In genomic region chr2:121188530-121188929, GRCm38 (mm10) we compare ENCODE assay signal across 17 mouse cellular contexts. TPM values are rescaled to one million over a fixed set of nuclear protein-coding genes. Genes with fewer than 3 reads are reported as not detected.
DNase-seq lines count a peak whose midpoint lies in the region; ATAC-seq and TF ChIP-seq lines count a peak whose summit lies in the region.
"Had no signal": no experiment of that assay in that cellular context is flagged by ENCODE, and none has a peak within 500 bp of the region (broad histone marks: within the 10 kb centered on the region; RNA-seq: fewer than 3 reads in every experiment).

No protein-coding gene starts in this region.

- no peak for ATAC-seq in CD4-positive, CD25-positive, alpha-beta regulatory T cell, adult 4 months
- no peak for ATAC-seq in intestine, postnatal 0 days
- no peak for ATAC-seq in intestine, embryonic 15.5 days
- no peak for ATAC-seq in midbrain, embryonic 14.5 days (ENCODE audit: low FRiP score, low TSS enrichment)
- ATAC-seq in midbrain, embryonic 11.5 days (ENCODE audit: low FRiP score) = no peak

- no peaks in the 10 kb centered on the region for H3K27me3 ChIP-seq in intestine, postnatal 0 days (replicated peaks; ENCODE audit: control insufficient read depth, insufficient read depth, low read length)
- no peaks in the 10 kb centered on the region for H3K27me3 ChIP-seq in intestine, embryonic 15.5 days (replicated peaks)
- H3K27me3 ChIP-seq in midbrain, embryonic 14.5 days (ENCODE audit: control insufficient read depth, insufficient read depth, low read length) = no peaks in the 10 kb centered on the region
- H3K27me3 ChIP-seq in midbrain, embryonic 11.5 days (ENCODE audit: control insufficient read depth, insufficient read depth, low read length) = no peaks in the 10 kb centered on the region
- H3K27me3 ChIP-seq in forebrain, embryonic 10.5 days (ENCODE audit: poor library complexity, severe bottlenecking) = no peaks in the 10 kb centered on the region
- H3K27me3 ChIP-seq: embryonic facial prominence, embryonic 12.5 days; heart, embryonic 15.5 days; limb, embryonic 15.5 days had no signal

- H3K4me3 ChIP-seq in intestine, postnatal 0 days (ENCODE audit: low read depth, low read length) = no peak overlapping the region
- no peak overlapping the region for H3K4me3 ChIP-seq in intestine, embryonic 15.5 days (replicated peaks)
- no peak overlapping the region for H3K4me3 ChIP-seq in midbrain, embryonic 14.5 days (replicated peaks; ENCODE audit: low read depth, low read length)
- H3K4me3 ChIP-seq in midbrain, embryonic 11.5 days (ENCODE audit: low read depth, low read length) = no peak overlapping the region
- H3K4me3 ChIP-seq in forebrain, embryonic 10.5 days = no peak overlapping the region
- H3K4me3 ChIP-seq: embryonic facial prominence, embryonic 12.5 days; heart, embryonic 15.5 days; limb, embryonic 15.5 days; myocyte had no signal

- H3K9ac ChIP-seq in intestine, postnatal 0 days (ENCODE audit: low read depth, low read length) = no peak overlapping the region
- H3K9ac ChIP-seq in intestine, embryonic 15.5 days = no peak overlapping the region
- no peak overlapping the region for H3K9ac ChIP-seq in midbrain, embryonic 14.5 days (replicated peaks; ENCODE audit: low read length)
- H3K9ac ChIP-seq in midbrain, embryonic 11.5 days (ENCODE audit: low read length) = no peak overlapping the region
- H3K9ac ChIP-seq: embryonic facial prominence, embryonic 12.5 days; heart, embryonic 15.5 days; hindbrain, embryonic 14.5 days; limb, embryonic 15.5 days had no signal

- H3K27ac ChIP-seq in intestine, postnatal 0 days (ENCODE audit: low read depth, low read length) = no peak overlapping the region
- no peak overlapping the region for H3K27ac ChIP-seq in intestine, embryonic 15.5 days
- no peak overlapping the region for H3K27ac ChIP-seq in midbrain, embryonic 14.5 days (replicated peaks; ENCODE audit: low read depth, low read length)
- H3K27ac ChIP-seq in midbrain, embryonic 11.5 days (ENCODE audit: low read depth, low read length) = no peak overlapping the region
- H3K27ac ChIP-seq in forebrain, embryonic 10.5 days = no peak overlapping the region
- H3K27ac ChIP-seq: embryonic facial prominence, embryonic 12.5 days; heart, embryonic 15.5 days; hindbrain, embryonic 14.5 days; limb, embryonic 15.5 days had no signal

- H3K9me3 ChIP-seq in intestine, postnatal 0 days (ENCODE audit: control insufficient read depth) = no peaks in the 10 kb centered on the region
- H3K9me3 ChIP-seq in intestine, embryonic 15.5 days = no peaks in the 10 kb centered on the region
- H3K9me3 ChIP-seq in midbrain, embryonic 14.5 days (ENCODE audit: control insufficient read depth, low read length) = no peaks in the 10 kb centered on the region
- H3K9me3 ChIP-seq in midbrain, embryonic 11.5 days (ENCODE audit: control insufficient read depth, low read length) = no peaks in the 10 kb centered on the region
- no peaks in the 10 kb centered on the region for H3K9me3 ChIP-seq in forebrain, embryonic 10.5 days
- H3K9me3 ChIP-seq: embryonic facial prominence, embryonic 12.5 days; heart, embryonic 15.5 days; limb, embryonic 15.5 days had no signal

- H3K36me3 ChIP-seq in intestine, postnatal 0 days (ENCODE audit: control insufficient read depth, insufficient read depth) = peaks cover 85% of the 10 kb centered on the region
- H3K36me3 ChIP-seq in intestine, embryonic 15.5 days = peaks cover 40% of the 10 kb centered on the region
- peaks cover 94% of the 10 kb centered on the region for H3K36me3 ChIP-seq in midbrain, embryonic 14.5 days (ENCODE audit: control insufficient read depth, insufficient read depth, low read length)
- H3K36me3 ChIP-seq in midbrain, embryonic 11.5 days (ENCODE audit: control insufficient read depth, insufficient read depth, low read length) = peaks cover 28% of the 10 kb centered on the region
- peaks cover 99% of the 10 kb centered on the region for H3K36me3 ChIP-seq in forebrain, embryonic 10.5 days (replicated peaks)

- H3K4me2 ChIP-seq in intestine, postnatal 0 days (replicated peaks; ENCODE audit: low read depth) = no peak overlapping the region
- no peak overlapping the region for H3K4me2 ChIP-seq in intestine, embryonic 15.5 days (replicated peaks)
- no peak overlapping the region for H3K4me2 ChIP-seq in midbrain, embryonic 14.5 days (ENCODE audit: low read length)
- H3K4me2 ChIP-seq in midbrain, embryonic 11.5 days = no peak overlapping the region
- H3K4me2 ChIP-seq: embryonic facial prominence, embryonic 12.5 days; heart, embryonic 15.5 days; hindbrain, embryonic 14.5 days; limb, embryonic 15.5 days had no signal

- peak; percentile 15 for DNase-seq in CD4-positive, CD25-positive, alpha-beta regulatory T cell, adult 2 months (ENCODE audit: low read depth, low spot score)
- peak; percentile 12 for DNase-seq in midbrain, embryonic 14.5 days
- DNase-seq in midbrain, embryonic 11.5 days (ENCODE audit: low spot score, missing footprints) = no peak
- peak; percentile 21 for DNase-seq in induced T-regulatory cell, adult 2 months (ENCODE audit: low read depth)
- DNase-seq in forebrain, embryonic 10.5 days (ENCODE audit: extremely low spot score, low spot score) = no peak
- DNase-seq: adrenal gland, postnatal 36 days; cerebellum, postnatal 25 days; lung, postnatal 14 days; right cerebral cortex, postnatal 14 days had no signal

- TF ChIP-seq CTCF in intestine, postnatal 0 days (IDR thresholded peaks at IDR 0.05; ENCODE audit: low read depth) = peak; percentile 57

- no peaks in the 10 kb centered on the region for H3K4me1 ChIP-seq in intestine, postnatal 0 days (replicated peaks; ENCODE audit: control insufficient read depth, insufficient read depth, low read length)
- H3K4me1 ChIP-seq in intestine, embryonic 15.5 days (replicated peaks) = no peaks in the 10 kb centered on the region
- H3K4me1 ChIP-seq in midbrain, embryonic 14.5 days (ENCODE audit: control insufficient read depth, insufficient read depth, low read length) = no peaks in the 10 kb centered on the region
- H3K4me1 ChIP-seq in midbrain, embryonic 11.5 days (ENCODE audit: control insufficient read depth, insufficient read depth, low read length) = no peaks in the 10 kb centered on the region
- H3K4me1 ChIP-seq in forebrain, embryonic 10.5 days = no peaks in the 10 kb centered on the region
- H3K4me1 ChIP-seq: embryonic facial prominence, embryonic 12.5 days; limb, embryonic 15.5 days had no signal

- 81% methylated on average over 1 of the region's 1 CpGs for WGBS in intestine, postnatal 0 days
- 80% methylated on average over 1 of the region's 1 CpGs for WGBS in intestine, embryonic 15.5 days
- 82% methylated on average over 1 of the region's 1 CpGs for WGBS in midbrain, embryonic 14.5 days
- 71% methylated on average over 1 of the region's 1 CpGs for WGBS in midbrain, embryonic 11.5 days
- WGBS in forebrain, embryonic 10.5 days = 84% methylated on average over 1 of the region's 1 CpGs

RNA-seq across cellular contexts. Expression of gene Zscan29, which starts 17.6 kb away (rescaled TPM):
- 10 to 100 TPM; 30.4 to 44.1 TPM for polyA plus RNA-seq in CD4-positive, CD25-positive, alpha-beta regulatory T cell, adult 4 months (2017; shearing (Covaris generic))
- 6.0 and 7.1 TPM in 2 replicates for polyA plus RNA-seq in intestine, postnatal 0 days (2015; fragmentation: Nextera tagmentation; extraction: Ambion mirVana)
- polyA plus RNA-seq in intestine, embryonic 15.5 days (2015; fragmentation: Nextera tagmentation; extraction: Ambion mirVana) = 8.6 and 8.9 TPM in 2 replicates
- 8.0 and 9.3 TPM in 2 replicates for polyA plus RNA-seq in midbrain, embryonic 14.5 days (2014; fragmentation: Nextera tagmentation; extraction: Ambion mirVana)
- 13.8 and 16.3 TPM in 2 replicates for polyA plus RNA-seq in midbrain, embryonic 11.5 days (2014; fragmentation: Nextera tagmentation; extraction: Ambion mirVana)
- 12.4 and 14.6 TPM in 2 replicates for polyA plus RNA-seq in forebrain, embryonic 10.5 days (2016; fragmentation: Nextera tagmentation; extraction: Ambion mirVana)

RNA-seq across cellular contexts. Expression of gene Tubgcp4, which starts 18.1 kb away (rescaled TPM):
- 100 to 1,000 TPM in 1 of 2 experiments, 10 to 100 TPM in 1; 92.2 to 131 TPM for polyA plus RNA-seq in CD4-positive, CD25-positive, alpha-beta regulatory T cell, adult 4 months (2017; shearing (Covaris generic))
- polyA plus RNA-seq in intestine, postnatal 0 days (2015; fragmentation: Nextera tagmentation; extraction: Ambion mirVana) = 12.3 and 14.4 TPM in 2 replicates
- polyA plus RNA-seq in intestine, embryonic 15.5 days (2015; fragmentation: Nextera tagmentation; extraction: Ambion mirVana) = 38.2 and 44.2 TPM in 2 replicates
- polyA plus RNA-seq in midbrain, embryonic 14.5 days (2014; fragmentation: Nextera tagmentation; extraction: Ambion mirVana) = 35.9 and 49.2 TPM in 2 replicates
- polyA plus RNA-seq in midbrain, embryonic 11.5 days (2014; fragmentation: Nextera tagmentation; extraction: Ambion mirVana) = 67.8 and 69.3 TPM in 2 replicates
- 88.0 and 89.4 TPM in 2 replicates for polyA plus RNA-seq in forebrain, embryonic 10.5 days (2016; fragmentation: Nextera tagmentation; extraction: Ambion mirVana)

RNA-seq across cellular contexts. Expression of gene Lcmt2, which starts 48.1 kb away (rescaled TPM):
- polyA plus RNA-seq in CD4-positive, CD25-positive, alpha-beta regulatory T cell, adult 4 months (2017; shearing (Covaris generic)) = 10 to 100 TPM in 1 of 2 experiments, 1 to 10 TPM in 1; 6.7 to 12.3 TPM
- 14.3 and 14.8 TPM in 2 replicates for polyA plus RNA-seq in intestine, postnatal 0 days (2015; fragmentation: Nextera tagmentation; extraction: Ambion mirVana)
- polyA plus RNA-seq in intestine, embryonic 15.5 days (2015; fragmentation: Nextera tagmentation; extraction: Ambion mirVana) = 19.4 and 20.0 TPM in 2 replicates
- 18.2 and 23.3 TPM in 2 replicates for polyA plus RNA-seq in midbrain, embryonic 14.5 days (2014; fragmentation: Nextera tagmentation; extraction: Ambion mirVana)
- polyA plus RNA-seq in midbrain, embryonic 11.5 days (2014; fragmentation: Nextera tagmentation; extraction: Ambion mirVana) = 20.6 and 21.0 TPM in 2 replicates
- 19.1 and 21.6 TPM in 2 replicates for polyA plus RNA-seq in forebrain, embryonic 10.5 days (2016; fragmentation: Nextera tagmentation; extraction: Ambion mirVana)

RNA-seq across cellular contexts. Expression of gene Adal, which starts 48.3 kb away (rescaled TPM):
- polyA plus RNA-seq in CD4-positive, CD25-positive, alpha-beta regulatory T cell, adult 4 months (2017; shearing (Covaris generic)) = 10 to 100 TPM; 15.3 to 25.7 TPM
- polyA plus RNA-seq in intestine, postnatal 0 days (2015; fragmentation: Nextera tagmentation; extraction: Ambion mirVana) = 7.1 and 8.2 TPM in 2 replicates
- 17.7 and 18.2 TPM in 2 replicates for polyA plus RNA-seq in intestine, embryonic 15.5 days (2015; fragmentation: Nextera tagmentation; extraction: Ambion mirVana)
- 30.7 and 40.0 TPM in 2 replicates for polyA plus RNA-seq in midbrain, embryonic 14.5 days (2014; fragmentation: Nextera tagmentation; extraction: Ambion mirVana)
- 35.4 and 35.7 TPM in 2 replicates for polyA plus RNA-seq in midbrain, embryonic 11.5 days (2014; fragmentation: Nextera tagmentation; extraction: Ambion mirVana)
- 24.7 and 25.2 TPM in 2 replicates for polyA plus RNA-seq in forebrain, embryonic 10.5 days (2016; fragmentation: Nextera tagmentation; extraction: Ambion mirVana)

Comparison
In these comparisons a context has a peak if more than half of its experiments do, and no peak if none do; other contexts are left out.
1. DNase-seq: peak in CD4-positive, CD25-positive, alpha-beta regulatory T cell, adult 2 months (single experiment), midbrain, embryonic 14.5 days (single experiment) and induced T-regulatory cell, adult 2 months (single experiment); none in midbrain, embryonic 11.5 days (single experiment) and forebrain, embryonic 10.5 days (single experiment).